Mouse (Mus musculus) retina, adult 2 months (tissue): ENCODE measurements around the gene Ldb2.

ENCODE experiments used
- DNase-seq: peaks from one replicate; pipeline ENCODE4 v3.0.0-alpha.2; 2012; ENCODE audit warnings: low read depth, low spot score

The Ldb2 gene

DNA sequence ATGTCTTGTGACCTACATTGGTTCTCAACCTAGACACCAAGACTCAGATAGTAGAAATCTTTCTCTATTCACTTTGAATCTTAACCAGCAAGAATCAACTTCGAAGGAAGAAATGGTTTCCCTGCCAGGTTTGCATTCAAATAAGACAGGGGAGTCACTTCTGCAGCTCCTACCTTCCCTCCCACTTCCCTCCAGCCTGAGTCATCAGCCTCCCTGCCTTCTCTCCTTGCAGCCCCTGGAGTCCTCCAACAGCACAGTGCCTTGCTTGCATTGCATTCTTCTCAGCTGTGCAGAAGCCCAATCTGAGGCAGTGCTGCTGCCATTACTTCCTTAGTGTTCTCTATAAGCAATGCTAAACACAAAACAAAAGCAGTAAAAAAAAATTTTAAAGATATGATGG lies 79.6 kb downstream of the Ldb2 start:
- no peak for DNase-seq

DNA sequence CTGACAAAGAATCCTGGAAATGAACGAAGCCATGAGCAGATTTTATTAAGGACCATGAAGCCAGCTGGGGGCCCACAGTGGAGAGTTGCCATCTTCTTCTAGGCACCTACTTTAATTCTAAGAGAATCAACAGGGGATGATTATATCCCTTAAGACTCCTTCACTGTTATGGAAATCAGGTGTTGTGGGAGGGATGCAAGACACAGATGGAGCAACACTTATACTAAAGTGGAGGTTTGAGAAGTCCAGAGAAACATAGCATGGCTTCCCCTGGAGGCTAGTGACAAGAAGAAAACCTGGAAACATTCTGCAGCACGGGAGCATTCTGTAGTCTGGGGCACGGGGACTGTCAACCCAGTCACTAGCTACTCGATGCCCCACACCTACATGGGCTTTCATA lies 85.0 kb downstream of the Ldb2 start:
- DNase-seq = no peak

DNA sequence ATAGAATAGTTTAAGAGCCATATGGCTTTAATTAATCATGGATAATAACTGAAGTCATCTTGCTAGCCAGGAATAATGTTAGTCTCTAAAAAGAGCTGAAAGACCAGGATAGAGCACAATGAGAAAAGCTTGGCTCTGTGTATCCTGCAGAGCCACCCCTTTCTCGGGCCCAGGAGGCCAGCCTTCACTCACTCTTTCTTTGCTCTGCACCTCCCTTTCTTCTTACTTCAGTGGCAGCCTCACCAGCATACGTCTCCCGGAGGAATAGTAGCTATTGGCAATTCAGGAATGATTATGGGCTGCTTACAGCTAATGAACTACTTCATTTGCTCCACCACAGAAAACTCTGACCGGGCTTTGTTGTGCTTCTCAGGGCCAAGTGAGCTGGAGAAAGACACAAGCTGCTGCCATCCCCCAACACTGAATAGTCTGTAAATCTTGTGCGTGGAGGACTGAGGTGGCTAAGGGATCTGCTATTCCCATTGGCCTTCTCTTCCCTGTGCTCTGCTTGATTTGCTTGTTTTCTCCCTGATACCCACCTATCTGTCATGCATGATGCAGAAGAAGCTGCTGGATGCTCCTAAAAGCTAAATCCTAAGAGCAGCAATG lies 86.2 kb downstream of the Ldb2 start:
- no peak for DNase-seq

DNA sequence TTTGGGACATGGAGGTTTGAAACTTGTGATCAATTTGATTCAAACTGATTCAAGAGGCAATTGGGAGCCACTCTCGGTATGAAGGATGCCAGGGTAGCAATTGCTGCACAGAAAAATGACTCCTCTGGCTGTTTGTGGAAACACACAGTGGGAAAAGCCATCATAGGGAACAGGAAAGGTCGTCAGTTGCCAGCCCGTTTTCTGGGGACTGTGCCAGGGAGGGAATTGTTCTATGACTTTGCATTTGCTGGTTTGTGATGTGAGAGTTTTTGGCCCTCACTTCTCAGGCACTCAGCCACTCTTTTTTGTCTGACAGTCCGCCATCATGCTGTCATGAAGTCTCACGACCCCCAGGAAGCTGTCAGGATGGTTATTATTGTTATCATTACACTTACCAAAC lies 88.3 kb downstream of the Ldb2 start:
- no peak for DNase-seq

DNA sequence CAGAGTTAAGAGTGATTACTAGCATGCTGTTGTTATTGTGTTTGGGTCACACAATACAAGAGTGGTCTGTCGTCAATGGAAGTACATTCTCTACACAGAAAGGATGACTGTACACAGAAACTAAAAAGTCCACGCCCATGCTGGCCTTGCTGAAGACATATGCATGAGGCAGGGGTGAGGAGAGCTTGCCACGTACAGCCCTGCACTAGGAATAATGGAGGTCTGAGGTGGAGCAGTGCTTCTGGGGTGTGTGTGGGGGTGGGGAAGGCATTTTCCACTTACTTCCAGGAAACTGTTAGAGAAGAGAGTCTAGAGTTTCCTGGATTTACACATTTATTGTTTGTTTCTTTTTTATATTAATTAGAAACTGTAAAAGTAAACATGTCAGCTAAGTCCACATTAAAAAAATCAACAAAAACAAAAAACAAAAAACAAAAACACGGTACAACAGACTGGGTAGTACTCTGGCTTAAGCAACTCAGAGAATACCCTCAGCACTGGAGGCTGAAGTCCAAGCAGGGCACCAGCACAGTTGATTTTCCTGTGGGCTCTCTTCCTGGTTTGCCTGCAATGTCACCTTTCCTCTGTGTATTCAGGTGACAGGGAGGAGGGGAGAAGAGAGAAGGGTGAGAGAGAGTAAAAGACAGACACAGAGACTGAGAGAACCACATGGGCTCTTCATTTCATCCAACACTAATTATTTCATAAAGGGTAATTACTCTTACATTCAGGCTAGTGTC lies 89.2 kb downstream of the Ldb2 start:
- peak; percentile 15 for DNase-seq

DNA sequence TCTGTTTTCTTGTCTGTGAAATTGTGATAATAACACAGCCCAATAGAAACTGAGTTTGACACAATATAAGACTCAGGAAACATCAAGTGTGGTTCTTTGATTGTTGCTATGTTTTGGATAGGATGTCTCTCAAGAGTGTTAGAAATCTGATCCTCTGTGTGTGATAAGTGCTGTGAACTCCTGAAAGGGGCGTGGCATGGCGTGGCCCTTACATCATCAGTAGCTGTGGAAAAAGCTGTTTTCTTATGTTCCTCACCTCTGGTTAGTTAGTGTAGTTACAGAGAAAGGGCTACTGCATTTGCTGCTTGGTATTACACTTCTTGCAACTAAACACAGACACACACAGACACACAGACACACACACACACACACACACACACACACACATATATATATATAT lies 90.2 kb downstream of the Ldb2 start:
- DNase-seq = no peak

DNA sequence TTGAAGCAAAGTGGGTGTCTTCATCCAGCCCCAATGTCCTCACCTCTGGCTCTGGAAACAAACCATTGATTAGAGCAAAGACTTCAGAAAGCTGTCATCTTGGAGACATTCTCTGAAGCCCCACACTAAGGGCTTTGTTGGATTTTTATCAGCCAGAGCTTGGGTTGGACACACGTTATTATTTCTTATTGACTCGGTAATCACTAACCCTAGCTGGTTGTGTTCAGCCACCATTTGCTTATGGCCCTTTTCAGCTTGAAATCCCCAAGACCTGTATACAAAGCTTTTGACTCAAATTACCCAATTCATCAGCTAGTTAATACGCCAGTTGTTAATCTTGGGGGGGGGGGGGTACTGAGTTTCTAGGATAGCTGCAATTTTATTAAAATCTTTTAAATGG lies 91.5 kb downstream of the Ldb2 start:
- no peak for DNase-seq

DNA sequence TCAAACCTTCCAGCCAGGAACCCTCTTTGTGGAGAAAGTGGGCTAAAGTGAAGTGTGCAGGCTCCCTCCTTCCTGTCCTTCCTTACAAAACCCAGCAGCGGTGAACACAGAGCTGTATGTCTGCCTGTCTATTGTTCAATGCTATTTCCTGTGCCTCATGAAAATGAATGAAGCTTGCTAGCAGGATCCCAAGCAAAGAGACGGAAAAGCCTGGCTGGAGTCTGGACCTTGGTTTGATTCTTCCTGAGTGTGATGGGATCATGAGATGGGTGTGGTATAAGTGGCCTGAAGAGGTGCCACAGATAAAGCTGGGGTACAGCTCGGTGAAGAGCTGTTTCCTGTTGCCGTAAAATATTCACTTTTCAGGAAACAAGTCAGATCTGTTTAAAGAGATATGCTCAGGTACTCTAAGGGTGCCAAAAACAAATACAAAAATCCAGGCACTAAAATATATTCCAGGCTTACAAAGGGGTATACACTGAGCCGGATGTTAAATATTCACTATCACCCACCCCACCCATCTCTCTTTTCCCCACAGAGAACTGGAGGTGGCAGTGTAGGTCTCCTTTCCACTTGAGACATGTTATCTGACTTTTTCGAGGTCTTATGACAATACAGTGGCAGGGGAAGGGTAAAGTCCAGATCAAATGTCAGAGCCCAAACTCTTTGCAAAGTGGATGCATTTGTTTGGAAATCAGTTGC lies 92.3 kb downstream of the Ldb2 start:
- no peak for DNase-seq

DNA sequence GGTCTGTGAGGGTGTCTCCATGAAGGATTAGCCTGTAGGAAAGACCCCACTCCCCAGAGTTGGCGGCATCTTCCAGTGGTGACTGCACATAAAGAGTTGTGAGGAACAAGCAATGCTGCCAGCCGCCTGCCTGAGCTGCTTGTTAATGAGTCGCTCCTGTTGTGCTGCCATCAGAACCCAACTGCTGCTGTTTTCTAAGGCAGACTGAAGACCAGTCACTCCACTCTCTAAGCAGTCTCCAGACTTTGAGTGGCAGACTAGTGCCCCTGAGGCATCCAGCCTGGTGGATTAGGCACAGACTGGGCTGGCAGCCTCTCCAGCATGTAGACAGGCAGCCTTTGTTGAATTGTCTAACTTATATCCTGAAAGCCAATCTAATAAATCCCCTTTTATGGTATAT lies 101.5 kb downstream of the Ldb2 start:
- no peak for DNase-seq

DNA sequence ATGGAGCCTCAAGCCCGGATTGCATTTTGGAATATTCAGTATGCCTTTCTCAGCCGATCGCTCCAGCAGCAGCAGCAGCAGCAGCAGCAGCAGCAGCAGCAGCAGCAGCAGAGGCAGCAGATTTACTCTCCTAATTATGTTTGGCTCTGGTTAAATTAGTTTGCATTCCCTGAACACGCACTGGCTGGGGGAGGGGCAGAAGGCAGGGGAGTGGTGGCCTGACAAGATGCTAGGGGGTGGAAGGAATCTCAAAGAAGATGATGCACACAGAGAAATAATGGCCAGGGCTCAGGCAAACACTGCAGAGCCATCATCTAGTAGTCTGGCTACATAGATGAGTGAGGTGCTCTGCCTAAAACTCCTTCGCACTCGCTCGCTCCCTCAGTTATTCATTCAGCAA lies 102.9 kb downstream of the Ldb2 start:
- DNase-seq = no peak

DNA sequence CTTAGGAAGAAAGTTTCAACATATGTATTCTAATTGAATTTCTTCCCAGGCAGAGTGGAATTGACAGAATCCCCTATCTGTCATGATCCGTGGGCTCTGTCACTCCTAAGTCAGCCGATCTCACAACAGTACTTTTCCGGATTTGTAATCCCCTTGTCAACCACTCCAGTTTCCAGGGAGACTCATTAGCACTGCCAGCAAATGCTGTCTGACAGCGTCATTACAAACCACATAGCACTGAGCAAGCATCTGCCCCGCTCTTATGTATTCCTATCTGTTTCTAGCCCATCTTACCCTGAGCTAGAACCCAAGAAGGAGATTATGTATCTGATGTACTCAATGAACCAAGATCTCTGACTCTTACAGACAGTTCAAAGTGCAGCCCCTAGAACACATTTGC lies 105.8 kb downstream of the Ldb2 start:
- no peak for DNase-seq

DNA sequence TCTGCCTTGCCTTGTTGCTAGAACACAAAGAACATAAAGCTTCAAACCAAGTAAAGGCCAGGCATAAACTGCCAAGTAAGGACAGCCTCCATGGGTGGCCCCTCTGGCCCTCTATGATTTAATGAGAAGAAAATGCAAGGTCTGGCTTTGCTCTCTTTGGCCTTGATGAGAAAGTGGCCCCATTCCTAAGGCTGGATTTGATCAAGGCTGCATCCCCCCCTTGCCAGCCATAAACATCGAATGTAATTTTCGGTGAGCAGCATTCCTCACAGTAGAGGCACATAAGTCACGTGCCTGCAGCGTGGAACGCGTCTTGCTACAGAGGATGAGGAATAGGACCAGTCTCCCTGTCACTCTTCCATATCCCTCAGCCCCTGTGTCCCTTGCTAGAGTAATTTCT lies 113.1 kb downstream of the Ldb2 start:
- no peak for DNase-seq

DNA sequence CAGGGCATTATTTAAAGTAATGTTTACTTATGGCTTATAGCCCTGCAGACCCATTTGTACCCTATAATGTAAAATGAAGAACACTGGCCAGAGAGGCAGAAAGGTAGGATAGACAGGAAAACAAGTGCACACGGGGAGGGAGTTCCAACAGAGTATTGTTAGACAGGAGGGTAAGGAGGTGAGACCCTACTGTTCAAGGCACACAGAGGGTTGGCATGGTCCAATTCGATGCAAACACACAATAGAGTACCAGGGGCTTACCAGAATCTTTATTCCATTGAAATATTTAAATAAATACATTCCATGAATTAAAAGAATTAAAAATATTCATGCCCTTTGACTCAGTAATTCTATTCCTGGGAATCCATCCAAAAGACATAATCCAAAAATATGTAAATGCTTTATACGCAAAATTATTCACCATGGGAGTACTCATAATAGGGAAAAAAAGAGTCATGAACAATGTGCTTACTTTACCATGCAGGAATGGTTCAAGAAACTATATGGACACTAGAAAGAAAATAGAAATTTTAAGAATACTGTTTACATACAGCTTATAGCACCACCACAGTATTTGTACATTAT lies 118.3 kb downstream of the Ldb2 start:
- DNase-seq = no peak

DNA sequence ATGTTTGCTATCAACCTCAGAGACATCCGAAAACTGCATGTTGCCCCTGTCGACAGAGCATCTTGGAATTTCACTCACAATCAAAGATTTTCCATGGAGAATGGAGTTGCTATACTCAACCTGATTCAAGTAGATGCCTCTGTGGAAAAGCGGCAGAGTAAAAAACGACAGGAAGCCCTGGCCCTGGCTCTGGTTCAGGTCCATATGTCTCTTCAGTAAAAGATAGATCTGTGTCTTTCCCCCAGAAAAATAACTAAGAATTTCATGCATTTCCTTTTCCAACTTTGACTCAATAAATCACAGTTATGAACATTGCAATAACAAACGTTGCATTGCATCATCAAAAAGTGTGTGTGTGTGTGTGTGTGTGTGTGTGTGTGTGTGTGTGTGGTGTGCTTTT lies 121.7 kb downstream of the Ldb2 start:
- DNase-seq = no peak

DNA sequence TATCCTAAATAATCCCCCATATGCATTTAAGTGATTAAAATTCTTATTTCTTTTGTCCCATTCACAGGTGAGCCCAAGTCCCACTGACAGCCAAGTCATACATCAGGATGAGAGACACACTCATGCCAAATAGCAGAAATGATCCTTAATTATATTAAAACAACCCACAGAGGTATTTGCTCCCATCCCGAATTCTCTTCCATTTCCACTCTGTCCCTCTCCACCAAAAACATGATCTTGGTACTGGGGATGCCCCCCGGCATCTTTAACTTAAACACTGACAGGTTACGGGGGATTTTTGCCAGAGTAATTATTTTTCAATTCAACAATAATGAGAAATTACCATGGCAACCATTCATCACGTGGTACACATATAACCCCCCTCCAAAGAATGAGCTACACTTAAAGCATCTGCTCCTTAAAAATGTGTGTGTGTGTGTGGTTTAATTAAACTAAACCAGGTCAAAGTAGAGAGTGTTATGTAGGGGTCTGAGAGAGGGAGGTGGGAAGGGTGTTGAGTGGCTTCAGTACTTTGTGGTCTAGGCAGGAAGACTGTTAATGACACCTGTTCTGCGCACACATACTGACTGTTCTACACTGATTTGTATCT lies 123.2 kb downstream of the Ldb2 start:
- DNase-seq = no peak

DNA sequence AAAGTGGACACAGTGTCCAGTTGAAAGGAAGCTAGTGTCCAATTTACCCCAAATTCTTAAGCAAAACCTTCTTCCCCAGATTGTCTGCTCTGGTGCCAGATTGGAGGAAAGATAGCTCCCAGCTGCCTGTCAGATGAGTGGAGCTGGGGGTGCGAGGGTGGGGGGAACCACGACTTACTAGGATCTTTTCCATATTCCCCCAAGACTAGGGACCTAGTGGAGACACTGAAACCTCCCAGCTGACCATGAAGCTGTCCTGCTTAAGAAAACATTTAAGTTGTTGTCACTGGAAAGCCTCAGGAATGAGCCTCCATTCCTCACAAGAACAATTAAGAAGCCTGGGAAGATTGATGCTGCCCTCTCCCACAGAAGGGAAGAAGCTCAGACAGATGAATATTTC lies 129.1 kb downstream of the Ldb2 start:
- DNase-seq = no peak

DNA sequence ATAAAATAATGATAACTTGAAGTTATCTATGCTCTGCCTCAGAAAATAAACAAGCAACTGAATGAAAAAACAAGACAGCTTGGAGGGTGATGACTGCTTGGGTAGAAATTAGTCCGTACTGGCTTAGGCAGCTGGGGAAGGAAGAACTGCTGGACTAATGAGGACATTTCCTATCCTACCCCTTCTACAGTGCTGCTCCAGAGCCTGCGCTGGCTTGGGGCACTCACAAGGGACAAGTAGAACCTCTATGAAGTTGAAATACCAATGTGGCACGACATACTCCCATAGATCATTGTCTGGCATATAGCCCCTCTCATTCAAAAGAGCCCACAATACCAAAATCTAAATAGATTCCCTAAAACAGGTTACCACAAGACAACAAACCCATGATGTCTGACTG lies 131.6 kb downstream of the Ldb2 start:
- DNase-seq = no peak

DNA sequence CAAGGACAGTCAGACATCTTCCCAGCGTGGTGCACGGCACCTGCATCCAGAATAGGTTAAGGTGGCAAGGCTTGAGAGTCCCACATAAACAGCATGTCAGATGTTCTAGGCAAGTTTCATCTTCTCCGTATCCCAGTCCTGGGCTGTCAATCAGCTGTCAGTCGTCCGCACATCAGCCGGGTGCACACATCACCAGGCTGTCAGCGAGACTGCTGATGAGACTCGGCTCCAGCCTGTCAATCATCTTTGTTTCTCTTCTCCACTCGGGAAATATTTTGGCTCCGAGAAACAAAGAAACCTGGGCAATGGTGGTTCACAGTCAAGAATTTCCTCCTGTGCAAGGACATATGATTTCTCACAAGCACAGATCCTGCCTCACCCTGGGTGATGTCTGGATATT lies 132.1 kb downstream of the Ldb2 start:
- no peak for DNase-seq

DNA sequence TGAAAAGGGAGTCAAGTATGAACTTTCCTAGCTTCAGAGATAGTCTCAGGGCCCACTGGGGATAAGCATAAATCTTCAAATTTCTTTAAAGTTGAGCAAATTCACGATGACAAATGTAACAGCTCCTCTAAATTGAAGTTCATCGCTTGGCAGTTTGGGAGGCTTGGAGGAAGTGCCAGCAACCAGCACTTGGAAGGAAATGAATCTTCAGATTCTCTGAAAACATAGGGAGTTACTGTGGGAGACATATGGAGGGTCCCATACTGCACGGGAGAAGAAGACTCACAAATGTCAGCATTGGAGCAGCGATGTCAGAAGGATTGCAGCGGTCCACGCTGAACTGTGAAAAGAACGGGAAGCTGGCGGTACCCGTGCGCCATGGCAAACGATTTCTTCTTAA lies 139.8 kb downstream of the Ldb2 start:
- DNase-seq = no peak

DNA sequence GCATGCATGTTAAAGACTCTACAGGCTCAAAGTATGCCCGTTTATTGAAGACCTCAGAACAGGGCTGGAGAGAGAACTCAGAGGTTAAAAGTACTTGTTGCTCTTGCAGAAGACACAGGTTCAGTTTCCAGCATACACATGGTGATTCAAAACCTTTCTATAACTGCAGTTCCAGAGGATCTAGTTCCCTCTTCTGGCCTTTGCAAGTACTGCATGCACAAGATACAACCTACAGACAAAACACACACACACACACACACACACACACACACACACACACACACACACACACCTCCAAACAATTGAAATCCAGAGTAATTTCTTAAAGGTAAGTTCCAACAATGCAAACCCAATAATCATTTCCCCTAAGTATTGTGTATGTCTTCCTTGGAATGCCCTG lies 142.8 kb downstream of the Ldb2 start:
- no peak for DNase-seq

DNA sequence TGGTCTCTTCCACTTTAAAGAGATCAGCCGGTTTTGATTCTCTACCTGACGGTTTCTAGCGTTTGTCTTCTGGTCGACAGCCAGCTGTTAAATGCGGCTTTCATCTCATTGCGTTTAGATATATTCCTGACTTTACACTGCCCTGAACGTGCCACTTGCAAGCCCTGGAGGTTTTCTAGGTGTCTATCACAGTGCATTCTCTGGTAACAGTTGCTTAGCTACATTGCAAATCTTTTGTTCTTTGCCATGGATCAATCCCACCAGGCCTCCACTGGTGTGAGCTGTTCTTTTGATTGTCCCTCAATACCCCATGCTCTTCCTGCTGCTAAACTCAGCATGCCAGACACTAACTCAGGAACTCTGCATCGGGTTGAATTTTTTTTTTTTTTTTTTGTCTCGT lies 145.1 kb downstream of the Ldb2 start:
- DNase-seq = no peak

DNA sequence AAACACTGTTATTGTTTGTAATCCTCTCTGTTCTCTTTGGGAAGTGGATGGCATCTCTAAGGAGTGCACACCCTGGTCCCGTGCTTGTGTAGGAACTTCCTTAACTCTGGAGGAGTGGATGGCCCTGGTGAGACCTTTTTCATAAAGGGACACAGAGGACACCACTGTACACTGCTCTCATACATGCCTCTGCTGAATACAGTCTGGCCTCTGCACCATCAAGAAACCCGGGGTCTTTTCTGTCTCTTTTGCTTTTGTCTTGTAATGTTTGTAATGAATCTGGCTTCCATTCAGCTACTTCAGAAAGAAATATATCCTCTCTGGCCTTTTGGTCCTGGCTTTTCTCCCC lies 152.7 kb downstream of the Ldb2 start:
- DNase-seq = no peak
